Mouse (Mus musculus) testis, adult 2 months (tissue): Measurements from ENCODE around the gene Gm11634.

ENCODE experiments used
- CTCF ChIP-seq: fragments of 200-500 bp; IDR thresholded peaks from 2 replicates; pipeline ENCODE4 v1.5.1; 2012; ENCODE audit warnings: low read depth, mild to moderate bottlenecking, inconsistent platforms, low read length, moderate library complexity; ENCODE audit not compliant: control insufficient read depth, insufficient read depth, insufficient replicate concordance
- POLR2A ChIP-seq: fragments of 200-500 bp; IDR thresholded peaks from 2 replicates; pipeline ENCODE4 v1.6.1; 2012; ENCODE audit warnings: low read depth, mild to moderate bottlenecking, inconsistent platforms, low read length, moderate library complexity; ENCODE audit not compliant: control insufficient read depth

GRCm38 (mm10) chr11:101581081-101581764, 17.8 kb downstream of the Gm11634 start:
- TF ChIP-seq CTCF (no peak), POLR2A (no peak)
